Mouse (Mus musculus) large intestine, adult 2 months (tissue): ENCODE measurements at regions not wholly inside any gene's neighbourhood (a gene's known extent, or its start where the extent isn't known, plus 50 kb on each side); places are given as distances from the start of the nearest gene placed in this dataset.

Experiments used
- DNase-seq: peaks from one replicate; pipeline ENCODE4 v3.0.0-alpha.2; 2012; ENCODE audit warnings: low read depth, low spot score
- WGBS: fragments of 180-500 bp; shearing (Covaris S2); methylation state at CpG from one replicate; pipeline ENCODE4 v1.1.7; 2018; 5-methylcytosine and 5-hydroxymethylcytosine counted together

DNA sequence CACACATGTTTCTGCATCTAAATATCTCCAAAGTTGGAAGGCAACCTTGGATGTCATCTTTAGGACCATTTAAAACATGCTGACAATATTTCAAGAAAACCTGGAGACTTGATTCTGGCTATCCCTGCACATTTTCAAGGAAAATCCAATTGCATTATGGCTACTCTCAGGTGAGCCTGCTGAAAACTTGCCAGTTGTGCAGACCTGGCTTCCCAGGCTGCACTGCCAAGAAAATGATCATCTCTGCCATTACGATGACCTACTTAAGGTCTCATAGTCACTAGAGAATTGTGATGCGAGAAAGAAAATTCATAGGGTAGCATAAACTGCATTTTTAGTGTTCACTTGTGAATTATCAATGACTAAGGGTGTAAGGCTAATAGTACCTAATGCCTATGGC lies 225.2 kb downstream of the Btg1 start:
- 96% methylated on average over 2 of the region's 2 CpGs for WGBS
- DNase-seq, result no peak

DNA sequence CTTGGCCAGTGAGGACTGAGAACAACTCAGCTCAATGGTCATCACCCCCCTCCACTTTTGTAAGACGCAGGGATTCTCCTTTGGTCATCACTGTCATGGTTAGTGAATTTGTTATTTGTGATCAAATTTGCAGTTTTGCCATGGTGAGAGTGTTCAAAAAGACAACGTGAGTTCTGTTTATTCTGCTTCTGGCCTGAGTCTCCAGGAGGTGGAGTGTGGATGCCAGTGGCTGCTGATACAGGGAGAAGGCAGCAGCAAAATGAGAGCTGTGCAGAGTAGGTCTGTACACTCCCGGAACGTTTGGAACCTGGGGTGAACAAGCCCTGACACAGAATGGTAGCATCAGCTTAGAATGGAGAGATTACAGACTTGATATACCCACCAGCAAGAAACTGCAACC lies 229.1 kb downstream of the Btg1 start:
- DNase-seq, result no peak
- WGBS, result 75% methylated on average over 4 of the region's 4 CpGs

DNA sequence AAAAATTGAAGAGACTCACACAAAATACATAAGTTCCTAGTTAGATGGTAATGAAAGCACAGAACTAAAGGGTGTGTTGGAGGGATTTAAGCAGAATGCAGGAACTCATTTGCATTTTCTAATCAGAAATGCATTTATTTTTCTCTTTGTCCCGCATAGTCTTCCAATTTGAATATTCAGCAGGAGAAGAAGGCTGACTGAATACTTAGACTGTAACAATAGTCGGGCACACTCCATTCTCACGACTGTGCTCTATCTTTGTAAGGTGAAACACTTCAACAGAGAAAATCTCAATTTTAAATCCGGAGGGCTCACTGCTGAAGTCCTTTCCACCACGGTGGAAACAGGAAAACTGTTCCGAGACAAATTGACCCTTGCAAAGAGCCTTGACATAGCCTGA lies 230.2 kb downstream of the Btg1 start:
- 75% methylated on average over 6 of the region's 6 CpGs for WGBS

DNA sequence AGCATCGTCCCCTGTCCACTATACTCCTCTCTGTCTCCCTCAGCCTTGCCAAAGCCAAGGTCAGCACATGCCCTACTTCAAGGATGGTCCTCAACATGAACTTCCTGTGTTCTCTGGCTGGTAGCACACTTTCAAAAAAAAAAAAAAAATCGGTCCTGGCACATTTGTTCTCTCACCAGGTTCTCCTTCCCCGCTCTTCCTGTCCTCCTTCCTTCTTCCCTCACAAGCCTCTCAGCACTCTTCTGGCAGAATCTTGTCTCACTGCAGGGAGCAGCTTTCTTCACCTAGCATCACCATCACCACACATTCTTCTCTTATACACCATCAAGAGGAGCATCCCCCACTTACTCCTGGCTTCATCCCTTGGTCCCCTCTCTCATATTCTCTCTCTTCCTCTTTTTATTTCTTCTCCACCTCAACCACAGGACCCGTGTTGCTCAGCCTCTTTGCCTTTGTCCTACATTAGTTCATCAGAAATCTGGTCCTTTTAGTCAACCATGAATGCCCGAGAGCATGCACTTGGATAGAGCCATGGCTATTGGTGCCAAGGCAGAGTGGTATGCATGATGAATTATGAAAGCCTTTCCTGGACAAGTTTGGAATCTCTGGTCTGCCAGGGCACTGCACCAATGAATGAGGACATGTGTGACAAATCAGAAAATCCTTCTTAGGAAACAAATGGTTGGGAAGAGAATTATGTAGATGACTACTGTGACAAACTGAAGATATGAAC lies 230.8 kb downstream of the Btg1 start:
- DNase-seq, result no peak
- 70% methylated on average over 5 of the region's 5 CpGs for WGBS

More for the DNA sequence above, 230.2 kb downstream of the Btg1 start:
- DNase-seq, result no peak

DNA sequence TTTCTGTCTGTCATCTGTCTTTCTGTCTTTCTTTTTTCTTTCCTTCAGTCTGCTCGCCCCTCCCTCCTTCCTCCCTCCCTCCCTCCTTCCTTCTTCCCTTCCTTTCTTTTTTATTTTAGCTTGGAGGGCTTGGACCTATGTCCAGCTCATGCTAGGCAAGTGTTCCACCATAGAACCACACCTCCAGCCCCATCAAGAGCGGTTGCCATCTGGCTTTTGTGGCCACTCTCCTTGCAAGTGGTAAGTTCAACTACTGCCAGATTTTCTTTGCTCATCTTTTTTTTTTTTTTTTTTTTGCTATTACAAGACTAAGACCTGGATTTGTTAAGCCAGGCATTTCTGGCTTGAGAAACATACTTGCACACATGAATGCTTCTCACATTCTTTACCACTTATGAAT lies 231.7 kb downstream of the Btg1 start:
- WGBS, result 77% methylated on average over 2 of the region's 2 CpGs
- DNase-seq, result no peak

DNA sequence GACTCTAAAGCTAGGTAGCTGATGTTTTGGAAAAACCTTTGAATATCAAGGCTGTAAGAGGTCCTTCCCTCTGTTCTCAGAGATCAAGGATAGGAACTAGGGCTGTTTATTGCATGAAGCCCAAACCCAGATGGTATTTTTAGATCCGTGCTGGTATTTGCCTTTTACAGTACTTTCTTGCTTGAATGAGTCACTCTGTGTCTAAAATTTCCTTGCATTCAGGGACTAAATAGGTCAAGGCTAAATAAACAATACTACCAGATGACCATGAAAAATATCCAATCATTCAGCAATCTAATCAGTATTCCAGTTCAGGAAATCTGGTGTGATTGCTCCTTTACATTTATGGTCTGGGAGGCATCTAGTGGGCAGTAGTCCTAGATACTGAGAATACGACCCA lies 243.6 kb downstream of the Btg1 start:
- WGBS, result 59% methylated on average over 2 of the region's 2 CpGs
- no peak for DNase-seq

DNA sequence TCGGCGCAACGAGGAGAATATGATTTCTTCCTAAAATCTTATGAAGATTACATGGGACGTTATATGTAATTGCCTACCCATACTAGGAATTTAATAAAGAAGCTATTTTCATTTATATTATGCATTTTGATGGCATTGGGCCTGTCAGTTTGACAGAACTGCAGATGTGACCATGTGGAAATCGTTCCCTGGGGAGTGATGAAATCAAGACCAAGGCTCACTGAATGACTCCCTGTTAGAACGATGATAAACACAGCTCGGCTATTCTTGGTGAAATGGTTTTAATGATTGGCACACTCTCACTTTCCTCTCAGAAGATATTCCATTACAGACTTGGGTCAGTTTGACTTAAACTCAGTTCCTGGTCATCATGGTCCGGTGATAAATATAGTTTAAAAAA lies 246.4 kb downstream of the Btg1 start:
- 84% methylated on average over 8 of the region's 8 CpGs for WGBS
- no peak for DNase-seq

DNA sequence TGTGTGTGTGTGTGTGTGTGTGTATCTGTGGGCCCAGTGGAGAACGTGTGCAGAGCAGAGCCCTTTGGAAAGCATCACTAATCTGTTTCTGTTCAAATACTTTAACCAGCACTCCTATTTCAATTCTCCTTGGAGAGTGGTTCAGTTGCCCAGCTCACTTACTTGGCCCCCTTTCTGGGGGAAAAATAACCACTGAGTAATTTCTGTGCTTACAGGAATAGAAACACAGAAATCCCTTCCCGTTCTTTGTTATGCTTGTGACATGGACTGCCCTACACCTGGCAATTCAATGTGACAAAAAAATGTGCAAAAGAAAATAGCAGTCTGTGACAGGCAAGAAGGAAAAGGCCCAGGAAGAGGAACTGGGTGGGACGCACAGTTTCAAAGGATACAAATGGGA lies 249.7 kb downstream of the Btg1 start:
- WGBS, result 74% methylated on average over 3 of the region's 3 CpGs
- DNase-seq, result no peak

DNA sequence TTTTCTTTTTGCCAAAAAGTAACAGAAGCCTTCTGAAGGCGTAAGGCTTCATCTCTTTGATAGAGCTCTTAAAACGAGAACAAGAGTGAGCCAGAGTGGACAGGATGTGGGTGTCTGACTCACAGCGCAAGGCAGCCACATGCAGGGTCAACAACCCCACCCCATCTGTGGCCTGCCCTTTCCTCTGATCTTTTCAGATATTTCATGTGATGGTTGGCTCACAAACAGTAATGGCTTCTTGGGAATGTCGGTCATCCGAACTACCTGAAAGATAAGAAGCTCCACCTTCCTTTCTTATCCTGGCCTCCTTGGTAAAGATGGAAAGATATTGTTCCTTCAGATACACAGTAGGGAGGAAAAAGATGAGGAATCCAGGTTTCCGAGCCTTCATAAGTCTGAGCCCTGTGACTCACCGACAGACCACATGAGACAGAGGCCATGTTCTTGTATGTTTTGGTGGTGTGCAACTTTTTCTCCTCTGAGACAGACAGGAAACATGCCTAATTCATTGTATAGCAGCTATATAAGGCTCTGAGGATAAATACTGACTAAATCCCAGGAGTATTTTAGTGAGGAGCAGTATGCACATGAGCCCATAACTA lies 254.9 kb downstream of the Btg1 start:
- no peak for DNase-seq
- WGBS, result 67% methylated on average over 7 of the region's 7 CpGs

DNA sequence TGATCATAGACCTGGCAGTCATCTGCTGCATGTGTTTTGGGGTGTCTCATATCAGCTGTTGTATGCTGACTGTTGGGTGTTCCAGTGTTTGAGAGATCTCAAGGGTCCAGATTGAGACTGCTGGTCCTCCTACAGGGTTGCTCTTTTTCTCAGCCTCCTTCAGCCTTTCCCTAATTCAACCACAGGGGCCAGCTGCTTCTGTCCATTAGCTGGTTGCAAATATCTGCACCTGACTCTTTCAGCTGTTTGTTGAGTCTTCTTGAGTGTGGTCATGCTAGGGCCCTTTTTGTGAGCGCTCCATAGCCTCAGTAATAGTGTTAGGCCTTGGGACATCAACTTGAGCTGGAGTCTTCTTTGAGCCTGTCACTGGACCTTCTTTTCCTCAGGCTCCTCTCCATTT lies 257.8 kb downstream of the Btg1 start:
- DNase-seq, result no peak
- WGBS, result 97% methylated on average over 1 of the region's 1 CpGs

DNA sequence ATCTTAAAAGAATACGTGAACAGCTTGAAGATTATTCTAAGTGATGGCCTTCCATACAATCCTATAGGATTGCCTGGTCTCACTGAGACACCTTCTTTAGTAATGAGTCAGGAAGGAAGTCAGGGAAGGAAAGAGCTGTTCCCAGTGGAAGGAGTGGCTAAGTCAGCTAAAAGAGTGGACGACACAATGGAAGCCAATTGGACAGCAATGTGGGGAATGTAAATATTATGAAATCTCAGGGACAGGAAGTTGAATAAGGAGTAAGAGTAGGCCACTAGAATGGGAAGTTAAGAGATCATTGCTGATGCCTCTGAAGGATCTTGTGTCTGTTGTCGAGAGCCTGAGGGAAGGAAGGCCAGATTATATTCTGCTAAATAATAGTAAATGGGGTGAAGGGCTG lies 258.9 kb downstream of the Btg1 start:
- WGBS, result 53% methylated on average over 3 of the region's 3 CpGs

DNA sequence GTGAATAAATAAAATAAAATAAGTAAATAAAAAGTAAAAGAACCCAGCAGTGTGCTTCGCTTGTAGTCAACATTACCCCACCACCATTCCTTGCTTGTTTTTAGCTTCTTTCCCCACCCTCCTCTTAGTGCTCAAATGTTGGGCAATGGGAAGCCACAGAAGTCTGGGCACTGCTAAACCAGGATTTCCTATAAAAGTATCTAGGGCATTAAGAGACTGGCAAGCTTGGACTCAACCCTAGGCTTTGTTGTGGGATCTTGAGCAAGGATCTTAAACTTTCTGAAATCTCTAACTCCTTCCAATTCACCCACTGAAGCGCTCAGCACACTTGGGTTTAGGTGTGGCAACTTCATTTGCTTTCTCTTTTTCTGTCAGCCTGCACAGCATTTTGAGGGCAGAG lies 262.6 kb downstream of the Btg1 start:
- WGBS, result 94% methylated on average over 2 of the region's 2 CpGs
- no peak for DNase-seq

More for the DNA sequence above, 258.9 kb downstream of the Btg1 start:
- DNase-seq, result no peak

DNA sequence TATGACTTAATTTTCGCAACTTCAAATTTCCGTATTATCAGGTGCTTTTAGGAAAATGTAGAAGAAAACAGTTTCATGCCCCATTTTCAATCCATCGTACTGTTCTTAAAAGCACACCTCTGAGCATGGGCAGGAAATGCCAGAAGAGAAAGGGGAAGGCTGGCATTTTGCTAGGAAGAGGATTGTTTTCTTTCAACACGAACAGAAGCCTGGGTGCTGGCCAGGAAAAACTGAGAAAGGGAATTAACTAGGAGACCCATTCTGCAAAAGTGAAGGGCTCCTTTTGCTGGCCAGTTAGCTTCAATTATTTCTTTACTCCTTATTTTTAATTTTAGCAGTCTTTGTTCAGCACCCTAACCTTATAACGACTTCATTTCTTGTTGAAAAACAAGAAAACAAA lies 264.0 kb downstream of the Btg1 start:
- WGBS, result 77% methylated on average over 5 of the region's 5 CpGs
- DNase-seq, result no peak

DNA sequence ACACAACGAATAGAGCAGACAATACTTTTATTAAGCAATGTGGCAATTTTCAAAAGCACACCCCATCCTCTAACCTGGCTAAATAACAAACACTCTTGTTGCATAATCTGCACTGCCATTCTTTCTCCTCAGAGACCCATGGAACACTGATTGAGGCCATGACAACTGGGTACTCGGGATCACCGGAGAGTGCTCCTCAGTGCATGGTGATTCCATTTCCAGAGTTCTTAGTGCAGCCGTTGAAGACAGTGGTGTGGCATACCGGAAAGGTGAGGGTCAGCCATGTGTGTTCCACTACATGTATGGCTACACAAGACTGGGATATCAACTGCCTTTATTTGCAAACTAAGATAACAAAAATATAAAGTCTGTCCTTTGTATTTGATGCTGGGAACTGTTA lies 264.4 kb downstream of the Btg1 start:
- WGBS, result 88% methylated on average over 5 of the region's 5 CpGs
- no peak for DNase-seq

DNA sequence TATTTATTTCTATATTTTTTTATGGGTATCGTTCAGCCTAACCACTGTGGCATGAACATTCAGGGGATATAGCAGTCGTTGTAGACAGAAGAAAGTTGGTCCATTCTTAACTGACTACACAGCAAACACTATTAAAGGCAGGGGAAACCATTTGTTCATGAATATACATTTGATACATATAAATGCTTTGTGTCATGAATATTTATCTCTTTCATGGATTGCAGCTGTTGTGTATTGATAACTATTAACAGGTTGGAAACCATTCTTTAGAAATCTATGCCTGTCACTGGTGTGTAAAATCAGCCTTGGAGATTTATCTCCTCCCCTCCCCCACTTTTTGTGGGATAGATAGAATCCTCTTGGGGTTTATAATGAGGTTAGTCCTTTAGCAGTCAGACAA lies 264.9 kb downstream of the Btg1 start:
- WGBS, result 68% methylated on average over 2 of the region's 2 CpGs
- DNase-seq, result no peak

DNA sequence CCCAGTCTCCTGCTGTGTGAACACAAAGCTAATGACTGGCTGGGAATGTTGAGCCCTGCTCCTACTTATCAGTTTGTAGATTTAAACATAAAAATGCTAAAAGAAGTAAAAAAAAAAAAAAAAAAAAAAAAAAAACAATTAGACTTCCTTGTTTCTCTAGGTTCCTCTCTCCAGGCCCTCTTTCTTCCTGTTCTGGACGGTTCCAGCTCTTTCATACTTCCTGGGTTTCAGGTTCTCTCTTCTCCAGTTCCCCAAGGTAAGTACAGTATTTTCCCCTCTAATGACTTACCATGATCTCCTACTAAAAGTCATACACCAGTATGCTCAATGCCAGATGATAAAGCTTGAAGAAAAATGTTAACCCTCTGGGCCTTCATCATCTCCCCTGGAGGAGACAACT lies 284.3 kb downstream of the Btg1 start:
- no peak for DNase-seq
- 65% methylated on average over 1 of the region's 1 CpGs for WGBS

DNA sequence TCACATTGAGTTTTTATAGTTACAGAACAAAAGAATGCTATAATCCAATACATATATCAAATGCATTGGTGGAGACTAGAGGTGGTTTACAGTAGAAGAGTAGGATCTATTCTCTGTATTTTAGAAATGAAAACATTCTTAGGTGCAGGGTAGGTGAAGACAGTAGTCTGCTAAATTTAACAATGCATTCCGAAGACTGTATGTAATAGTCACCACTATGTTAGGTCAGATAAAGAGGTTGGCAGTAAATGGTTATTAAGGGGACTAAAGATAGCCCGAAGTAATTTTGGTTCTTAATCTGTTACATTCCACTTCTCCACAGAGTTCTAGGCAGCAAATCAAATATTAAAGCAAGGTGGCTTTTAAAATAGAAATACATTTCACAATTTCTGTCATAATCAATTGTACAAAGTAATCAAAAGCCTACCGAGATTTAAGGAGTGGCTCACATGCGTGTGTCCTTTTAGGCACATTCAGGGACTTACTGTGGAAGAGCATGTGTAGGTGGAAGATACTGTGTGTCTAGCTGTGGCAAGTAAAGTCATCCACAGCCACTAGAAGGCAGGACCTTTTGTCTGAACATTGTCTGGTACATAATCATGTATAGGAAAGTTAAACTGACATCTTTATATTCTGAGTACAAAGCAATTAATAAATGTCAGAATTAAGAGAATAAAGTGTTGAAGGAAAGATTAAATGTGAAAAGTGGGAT lies 288.4 kb downstream of the Btg1 start:
- DNase-seq, result no peak

DNA sequence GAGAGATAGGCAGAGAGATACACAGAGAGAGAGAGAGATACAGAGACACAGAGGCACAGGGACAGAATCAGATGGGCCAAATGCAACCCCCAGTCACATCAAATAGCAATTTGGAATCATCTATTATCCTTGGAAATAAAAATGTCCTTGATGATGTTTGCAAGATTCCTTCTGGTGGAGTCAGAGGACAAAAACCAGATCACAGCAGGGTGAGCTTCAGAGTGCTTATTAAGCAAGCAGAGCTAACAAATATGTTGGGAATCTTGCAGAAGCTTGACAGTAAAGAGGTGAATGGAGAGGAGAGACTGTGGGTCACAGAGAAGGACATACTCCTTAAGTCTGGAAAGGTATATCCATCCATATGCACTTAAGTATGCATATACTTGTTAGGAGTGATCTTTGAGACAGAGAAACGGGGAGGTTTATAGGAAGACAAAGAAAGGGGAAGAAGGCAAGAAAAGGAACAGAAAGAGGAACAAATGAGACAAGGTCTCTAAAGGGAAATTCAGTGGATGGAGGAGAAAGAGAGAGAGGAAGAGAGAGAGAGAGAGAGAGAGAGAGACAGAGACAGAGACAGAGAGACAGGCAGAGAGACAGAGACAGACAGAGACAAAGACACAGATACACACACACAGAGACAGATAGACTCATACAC lies 293.0 kb downstream of the Btg1 start:
- 85% methylated on average over 1 of the region's 1 CpGs for WGBS
- DNase-seq, result no peak

More for the DNA sequence above, 288.4 kb downstream of the Btg1 start:
- WGBS, result 84% methylated on average over 4 of the region's 4 CpGs

DNA sequence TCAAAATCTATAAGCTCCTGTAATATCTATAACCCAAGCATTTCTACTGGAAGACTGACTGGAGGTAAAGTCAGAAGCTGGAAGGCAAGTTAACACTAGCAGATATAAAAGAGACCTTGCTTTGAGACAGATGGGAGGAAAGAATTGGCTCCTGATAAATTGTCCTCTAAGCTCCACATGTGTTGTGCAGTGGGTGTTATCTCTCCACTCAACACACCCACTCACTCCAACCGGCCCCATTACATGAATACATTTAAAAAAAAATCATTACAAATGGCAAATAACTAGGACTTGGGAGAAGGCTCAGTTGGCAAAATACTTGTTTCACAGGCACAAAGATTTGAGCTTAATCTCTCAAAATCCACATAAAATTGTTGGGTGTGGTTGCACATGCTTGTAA lies 304.4 kb downstream of the Btg1 start:
- 84% methylated on average over 1 of the region's 1 CpGs for WGBS
- no peak for DNase-seq

DNA sequence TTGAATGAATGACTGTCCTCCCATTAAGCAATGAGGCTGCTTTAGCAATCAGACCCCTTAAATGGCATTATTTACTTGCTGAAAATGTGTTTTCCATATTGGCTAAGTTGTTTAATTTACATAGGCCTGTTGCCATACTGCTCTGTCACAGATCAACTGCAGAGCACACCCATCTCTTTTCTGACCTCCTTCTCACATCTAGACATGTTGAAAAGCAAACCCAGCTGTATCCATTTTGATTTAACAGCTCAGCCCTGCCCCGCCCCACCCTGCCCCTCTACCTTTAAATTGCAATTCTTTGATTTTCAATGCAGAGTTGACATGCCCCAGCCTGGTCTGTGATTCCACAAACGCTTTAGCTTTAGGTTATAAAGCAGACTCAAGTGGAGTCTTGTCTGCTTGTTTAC lies 307.5 kb downstream of the Btg1 start:
- DNase-seq, result no peak
- WGBS, result 24% methylated on average over 2 of the region's 2 CpGs

DNA sequence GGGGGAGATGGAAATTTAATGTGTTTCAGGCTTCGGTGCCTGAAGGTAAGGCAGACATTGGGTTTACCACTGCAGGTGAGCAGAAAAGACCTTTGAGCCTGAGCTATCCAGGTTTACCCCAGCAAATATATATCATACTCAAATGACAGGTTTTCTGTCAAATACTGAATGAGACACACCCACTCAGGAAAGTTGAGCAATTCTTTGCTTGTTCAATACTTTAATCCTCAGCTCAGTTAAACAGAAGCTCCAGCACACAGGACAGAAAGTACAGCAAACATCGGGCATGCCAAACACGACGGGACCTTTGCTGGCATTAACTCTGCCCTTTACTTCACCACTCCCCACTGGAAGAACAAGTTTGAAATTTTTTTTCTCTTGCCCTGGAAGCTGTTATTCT lies 307.9 kb downstream of the Btg1 start:
- peak; percentile 46 for DNase-seq

More for the DNA sequence above, 307.9 kb downstream of the Btg1 start:
- 26% methylated on average over 4 of the region's 4 CpGs for WGBS
